Mouse (Mus musculus): ENCODE results near the gene Cbs.

DNA sequence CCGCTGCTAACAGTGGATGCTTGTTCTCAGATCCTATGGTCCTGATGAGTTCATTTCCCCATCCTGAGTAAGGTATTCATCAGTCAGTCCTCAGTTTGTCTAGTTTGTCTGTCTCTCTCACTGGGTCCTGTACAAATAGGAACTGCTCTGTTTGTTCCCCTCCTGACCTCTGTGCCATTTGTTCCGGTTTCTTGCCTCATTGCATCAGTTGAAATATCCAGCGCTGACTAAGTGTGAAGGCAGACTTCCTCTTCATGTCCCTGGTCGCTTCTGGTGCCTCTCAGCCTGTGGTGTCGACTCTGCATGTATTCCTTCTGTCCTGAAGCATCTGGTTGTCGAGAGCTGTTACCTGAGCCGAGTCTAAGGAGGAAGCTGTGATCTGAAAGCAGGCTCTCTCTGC, 42.4 kb downstream of the Cbs start:
- TF ChIP-seq CTCF (IDR thresholded peaks at IDR 0.05; ENCODE audit: borderline replicate concordance, extremely low read depth, insufficient read depth, insufficient read length) (no peak), POLR2A (IDR thresholded peaks at IDR 0.05; ENCODE audit: borderline replicate concordance, extremely low read depth, insufficient read depth, insufficient read length, poor library complexity, severe bottlenecking) (no peak)

Data from brain, embryonic 14.5 days (tissue).